Mouse (Mus musculus): ENCODE results near the gene Arhgap42. TPM values are rescaled to one million over a fixed set of nuclear protein-coding genes. Genes with fewer than 3 reads are reported as not detected.

Arhgap42 gene
- polyA plus RNA-seq, 1 experiment from 2014 or later: 16.2 TPM

- H3K36me3 ChIP-seq (ENCODE audit: control insufficient read depth, insufficient read depth, low read length): no peaks in the 10 kb centered on the region
- no peak overlapping the region for H3K4me2 ChIP-seq
- H3K9ac ChIP-seq (ENCODE audit: low read depth, low read length): no peak overlapping the region
- H3K4me3 ChIP-seq (ENCODE audit: low read depth, low read length): no peak overlapping the region
- no peaks in the 10 kb centered on the region for H3K27me3 ChIP-seq (replicated peaks; ENCODE audit: control insufficient read depth, insufficient read depth, low read length)
- no peaks in the 10 kb centered on the region for H3K4me1 ChIP-seq (replicated peaks; ENCODE audit: control insufficient read depth, insufficient read depth, low read length)
- ATAC-seq (replicated peaks; ENCODE audit: low FRiP score): no peak
- no peaks in the 10 kb centered on the region for H3K9me3 ChIP-seq (ENCODE audit: control insufficient read depth, low read length)
- H3K27ac ChIP-seq (ENCODE audit: low read depth, low read length): no peak overlapping the region
- DNase-seq (ENCODE audit: low spot score): no peak
Observed at GRCm38 (mm10) chr9:9245994-9246393, 7.1 kb upstream of the Arhgap42 start.

GRCm38 (mm10) chr9:9243834-9244233 is 4.9 kb upstream of the Arhgap42 start:
- ATAC-seq (replicated peaks; ENCODE audit: low FRiP score): no peak
- Histone ChIP-seq H3K4me3 (ENCODE audit: low read depth, low read length) (no peak overlapping the region), H3K9ac (ENCODE audit: low read depth, low read length) (no peak overlapping the region), H3K27me3 (replicated peaks; ENCODE audit: control insufficient read depth, insufficient read depth, low read length) (peaks cover 2% of the 10 kb centered on the region; the same call in 1 of the 2 replicates), H3K27ac (ENCODE audit: low read depth, low read length) (no peak overlapping the region), H3K4me1 (replicated peaks; ENCODE audit: control insufficient read depth, insufficient read depth, low read length) (no peaks in the 10 kb centered on the region), H3K36me3 (ENCODE audit: control insufficient read depth, insufficient read depth, low read length) (no peaks in the 10 kb centered on the region), H3K9me3 (ENCODE audit: control insufficient read depth, low read length) (no peaks in the 10 kb centered on the region), H3K4me2 (no peak overlapping the region)
- 40% methylated on average over 4 of the region's 4 CpGs for WGBS
- DNase-seq (ENCODE audit: low spot score): no peak

- H3K9me3 ChIP-seq (ENCODE audit: control insufficient read depth, low read length): no peaks in the 10 kb centered on the region
- H3K36me3 ChIP-seq (ENCODE audit: control insufficient read depth, insufficient read depth, low read length): no peaks in the 10 kb centered on the region
- ATAC-seq (replicated peaks; ENCODE audit: low FRiP score) (no peak), DNase-seq (ENCODE audit: low spot score) (no peak)
- no peak overlapping the region for H3K9ac ChIP-seq (ENCODE audit: low read depth, low read length)
- peaks cover 6% of the 10 kb centered on the region; the same call in 1 of the 2 replicates for H3K27me3 ChIP-seq (replicated peaks; ENCODE audit: control insufficient read depth, insufficient read depth, low read length)
- no peak overlapping the region for H3K4me3 ChIP-seq (ENCODE audit: low read depth, low read length)
- no peak overlapping the region for H3K4me2 ChIP-seq
- peaks cover 3% of the 10 kb centered on the region for H3K4me1 ChIP-seq (replicated peaks; ENCODE audit: control insufficient read depth, insufficient read depth, low read length)
- WGBS: 79% methylated on average over 7 of the region's 7 CpGs
- no peak overlapping the region for H3K27ac ChIP-seq (ENCODE audit: low read depth, low read length)
Observed at GRCm38 (mm10) chr9:9241202-9241795, 2.4 kb upstream of the Arhgap42 start.

GRCm38 (mm10) chr9:9237511-9237910 is 1.4 kb downstream of the Arhgap42 start:
- 65% methylated on average over 5 of the region's 5 CpGs for WGBS
- no peak for ATAC-seq (replicated peaks; ENCODE audit: low FRiP score)

GRCm38 (mm10) chr9:9229662-9230061 is 9.2 kb downstream of the Arhgap42 start:
- Histone ChIP-seq H3K9ac (ENCODE audit: low read depth, low read length) (no peak overlapping the region), H3K27ac (ENCODE audit: low read depth, low read length) (no peak overlapping the region), H3K27me3 (replicated peaks; ENCODE audit: control insufficient read depth, insufficient read depth, low read length) (no peaks in the 10 kb centered on the region), H3K9me3 (ENCODE audit: control insufficient read depth, low read length) (no peaks in the 10 kb centered on the region), H3K4me1 (replicated peaks; ENCODE audit: control insufficient read depth, insufficient read depth, low read length) (no peaks in the 10 kb centered on the region), H3K4me2 (no peak overlapping the region), H3K4me3 (ENCODE audit: low read depth, low read length) (no peak overlapping the region), H3K36me3 (ENCODE audit: control insufficient read depth, insufficient read depth, low read length) (no peaks in the 10 kb centered on the region)
- DNase-seq (ENCODE audit: low spot score) (no peak), ATAC-seq (replicated peaks; ENCODE audit: low FRiP score) (no peak)
- 66% methylated on average over 3 of the region's 3 CpGs for WGBS

More at GRCm38 (mm10) chr9:9237511-9237910, 1.4 kb downstream of the Arhgap42 start:
- H3K27ac ChIP-seq (ENCODE audit: low read depth, low read length): no peak overlapping the region; the same call in 1 of the 2 replicates
- H3K36me3 ChIP-seq (ENCODE audit: control insufficient read depth, insufficient read depth, low read length): no peaks in the 10 kb centered on the region
- peaks cover 6% of the 10 kb centered on the region; the same call in 1 of the 2 replicates for H3K27me3 ChIP-seq (replicated peaks; ENCODE audit: control insufficient read depth, insufficient read depth, low read length)
- peak overlapping the region; percentile 76 for H3K4me2 ChIP-seq
- H3K9ac ChIP-seq (ENCODE audit: low read depth, low read length): no peak overlapping the region
- H3K9me3 ChIP-seq (ENCODE audit: control insufficient read depth, low read length): no peaks in the 10 kb centered on the region
- peak overlapping the region; percentile 23; the same call in 1 of the 2 replicates for H3K4me3 ChIP-seq (ENCODE audit: low read depth, low read length)
- peaks cover 3% of the 10 kb centered on the region for H3K4me1 ChIP-seq (replicated peaks; ENCODE audit: control insufficient read depth, insufficient read depth, low read length)
- no peak for DNase-seq (ENCODE audit: low spot score)

- no peak for ATAC-seq (replicated peaks; ENCODE audit: low FRiP score)
- Histone ChIP-seq H3K9me3 (ENCODE audit: control insufficient read depth, low read length) (no peaks in the 10 kb centered on the region), H3K27ac (ENCODE audit: low read depth, low read length) (no peak overlapping the region), H3K4me1 (replicated peaks; ENCODE audit: control insufficient read depth, insufficient read depth, low read length) (no peaks in the 10 kb centered on the region), H3K9ac (ENCODE audit: low read depth, low read length) (no peak overlapping the region), H3K27me3 (replicated peaks; ENCODE audit: control insufficient read depth, insufficient read depth, low read length) (no peaks in the 10 kb centered on the region), H3K4me3 (ENCODE audit: low read depth, low read length) (no peak overlapping the region), H3K36me3 (ENCODE audit: control insufficient read depth, insufficient read depth, low read length) (no peaks in the 10 kb centered on the region), H3K4me2 (no peak overlapping the region)
- no peak for DNase-seq (ENCODE audit: low spot score)
- 66% methylated on average over 1 of the region's 1 CpGs for WGBS
Observed at GRCm38 (mm10) chr9:9224837-9225236, 14.1 kb downstream of the Arhgap42 start.

GRCm38 (mm10) chr9:9223384-9223783 is 15.5 kb downstream of the Arhgap42 start:
- Histone ChIP-seq H3K27me3 (replicated peaks; ENCODE audit: control insufficient read depth, insufficient read depth, low read length) (no peaks in the 10 kb centered on the region), H3K4me2 (no peak overlapping the region)
- 74% methylated on average over 3 of the region's 3 CpGs for WGBS

GRCm38 (mm10) chr9:9221950-9222486 is 16.9 kb downstream of the Arhgap42 start:
- H3K4me3 ChIP-seq (ENCODE audit: low read depth, low read length): no peak overlapping the region
- H3K9me3 ChIP-seq (ENCODE audit: control insufficient read depth, low read length): no peaks in the 10 kb centered on the region
- 76% methylated on average over 3 of the region's 3 CpGs for WGBS
- no peaks in the 10 kb centered on the region for H3K27me3 ChIP-seq (replicated peaks; ENCODE audit: control insufficient read depth, insufficient read depth, low read length)
- H3K27ac ChIP-seq (ENCODE audit: low read depth, low read length): no peak overlapping the region
- H3K4me1 ChIP-seq (replicated peaks; ENCODE audit: control insufficient read depth, insufficient read depth, low read length): no peaks in the 10 kb centered on the region
- no peaks in the 10 kb centered on the region for H3K36me3 ChIP-seq (ENCODE audit: control insufficient read depth, insufficient read depth, low read length)
- H3K4me2 ChIP-seq: no peak overlapping the region
- ATAC-seq (replicated peaks; ENCODE audit: low FRiP score): no peak
- DNase-seq (ENCODE audit: low spot score): no peak
- H3K9ac ChIP-seq (ENCODE audit: low read depth, low read length): no peak overlapping the region

More at GRCm38 (mm10) chr9:9223384-9223783, 15.5 kb downstream of the Arhgap42 start:
- Histone ChIP-seq H3K9ac (ENCODE audit: low read depth, low read length) (no peak overlapping the region), H3K36me3 (ENCODE audit: control insufficient read depth, insufficient read depth, low read length) (no peaks in the 10 kb centered on the region), H3K9me3 (ENCODE audit: control insufficient read depth, low read length) (no peaks in the 10 kb centered on the region), H3K27ac (ENCODE audit: low read depth, low read length) (no peak overlapping the region), H3K4me3 (ENCODE audit: low read depth, low read length) (no peak overlapping the region), H3K4me1 (replicated peaks; ENCODE audit: control insufficient read depth, insufficient read depth, low read length) (no peaks in the 10 kb centered on the region)
- ATAC-seq (replicated peaks; ENCODE audit: low FRiP score): no peak
- no peak for DNase-seq (ENCODE audit: low spot score)

- H3K27ac ChIP-seq (ENCODE audit: low read depth, low read length): no peak overlapping the region
- 61% methylated on average over 4 of the region's 4 CpGs for WGBS
- H3K4me1 ChIP-seq (replicated peaks; ENCODE audit: control insufficient read depth, insufficient read depth, low read length): no peaks in the 10 kb centered on the region
- H3K36me3 ChIP-seq (ENCODE audit: control insufficient read depth, insufficient read depth, low read length): no peaks in the 10 kb centered on the region
- H3K9me3 ChIP-seq (ENCODE audit: control insufficient read depth, low read length): no peaks in the 10 kb centered on the region
- no peak overlapping the region for H3K9ac ChIP-seq (ENCODE audit: low read depth, low read length)
- no peak for DNase-seq (ENCODE audit: low spot score)
- no peak overlapping the region for H3K4me2 ChIP-seq
- H3K27me3 ChIP-seq (replicated peaks; ENCODE audit: control insufficient read depth, insufficient read depth, low read length): no peaks in the 10 kb centered on the region
- ATAC-seq (replicated peaks; ENCODE audit: low FRiP score): 0 out of 2 replicates have a peak, but pooled peaks have one; percentile 54
- H3K4me3 ChIP-seq (ENCODE audit: low read depth, low read length): no peak overlapping the region
Observed at GRCm38 (mm10) chr9:9221185-9221584, 17.7 kb downstream of the Arhgap42 start.
